Mouse (Mus musculus) left cerebral cortex, postnatal 4 days (tissue): ENCODE measurements around the gene Lyst. TPM values are rescaled to one million over a fixed set of nuclear protein-coding genes. Genes with fewer than 3 reads are reported as not detected.
A peak's percentile ranks its signal among the peaks of the same experiment; 100 is the strongest.
"Not testable (repeated sequence)": the region's sequence is repeated elsewhere in the genome, so short reads cannot be mapped to it uniquely, and the experiment has no call there.

Source experiments
- DNase-seq: peaks from one replicate; pipeline ENCODE4 v3.0.0-alpha.2; 2022
- intact Hi-C: fragments of 180-260 bp; cut with DNase I; formaldehyde crosslinking; loops from one replicate; pipeline ENCODE4 v1.15.1; 2025
- total RNA-seq, 2 experiments: library from RNA; stranded (reverse); gene quantifications; 2 replicates each; pipeline ENCODE4 v1.2.3; 2021

The Lyst gene
- total RNA-seq, result 10 to 100 TPM; 27.7 to 33.7 TPM

DNA sequence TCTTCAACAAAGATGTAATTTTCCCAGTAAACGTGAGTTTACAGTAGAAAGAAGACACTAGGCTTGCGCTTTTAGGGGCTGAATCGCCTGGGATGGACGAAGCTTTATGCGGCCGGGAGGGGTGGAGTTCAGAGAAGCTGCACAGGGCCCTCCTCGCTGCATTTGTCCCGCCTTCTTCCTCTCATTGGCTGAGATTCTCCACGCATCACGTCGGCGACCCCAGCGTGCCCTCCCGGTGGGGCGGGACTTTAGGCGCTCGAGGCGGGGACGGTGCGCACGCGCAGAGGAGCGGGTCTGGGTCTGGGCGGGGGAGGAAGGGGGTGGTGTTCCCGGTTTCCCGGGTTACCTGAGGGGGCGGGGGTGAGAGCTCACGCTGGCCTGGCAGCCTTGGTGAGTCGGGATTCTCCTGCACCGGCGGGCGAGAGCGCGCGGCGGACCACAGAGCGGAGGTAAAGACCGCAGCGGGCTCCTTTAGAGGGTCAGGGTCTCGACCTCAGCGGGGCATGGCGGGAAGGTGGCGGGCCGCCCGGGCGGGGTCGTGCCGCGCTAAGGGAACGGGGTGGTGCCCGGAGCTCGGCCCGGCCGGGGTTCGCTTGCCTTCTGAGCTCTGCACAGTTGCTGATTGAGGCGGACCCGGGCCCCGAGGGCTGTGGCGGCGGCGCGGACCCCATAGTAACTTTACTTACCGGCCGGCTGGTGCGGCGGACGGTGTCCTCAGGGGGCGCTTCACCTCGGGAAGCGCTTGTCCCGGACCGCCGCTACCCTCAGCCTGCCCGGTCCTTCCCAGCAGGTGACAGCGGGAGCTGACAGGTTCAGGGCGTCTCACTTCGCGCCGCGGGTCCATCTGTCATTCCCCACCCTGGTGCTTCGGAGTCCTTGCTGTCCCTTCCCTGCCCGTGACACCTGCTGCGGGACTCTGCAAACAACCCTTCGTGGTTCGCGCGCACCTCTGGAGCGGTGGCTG is at the start of gene Lyst:
Gene Lyst, plus strand, starts transcription at position 350 of the 964 bp plus-strand sequence.
- intact Hi-C loops, result no loop called here

DNA sequence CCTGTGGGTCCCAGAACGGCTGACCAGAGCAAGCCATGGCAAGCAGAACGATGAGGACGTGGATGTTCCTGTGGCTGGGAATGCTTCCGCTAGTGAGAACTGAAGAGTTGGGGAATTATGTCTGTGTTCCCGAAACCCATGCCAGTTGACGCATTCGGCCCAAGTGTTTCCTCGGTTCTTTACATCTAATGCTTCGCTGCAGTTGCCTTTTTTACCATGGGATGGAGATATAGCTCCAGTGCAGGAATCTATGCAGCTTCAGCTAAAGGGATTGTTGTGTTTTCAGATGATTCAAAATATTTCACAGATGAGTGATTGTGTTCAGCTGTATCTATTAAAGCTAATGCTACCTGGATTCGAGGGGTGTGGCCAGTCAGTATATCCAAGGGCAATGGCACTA is 47.1 kb upstream of the Lyst start:
- DNase-seq, intact Hi-C loops: not testable (repeated sequence)

More for the DNA sequence above, at the start of gene Lyst:
- DNase-seq, result peak; percentile 100

DNA sequence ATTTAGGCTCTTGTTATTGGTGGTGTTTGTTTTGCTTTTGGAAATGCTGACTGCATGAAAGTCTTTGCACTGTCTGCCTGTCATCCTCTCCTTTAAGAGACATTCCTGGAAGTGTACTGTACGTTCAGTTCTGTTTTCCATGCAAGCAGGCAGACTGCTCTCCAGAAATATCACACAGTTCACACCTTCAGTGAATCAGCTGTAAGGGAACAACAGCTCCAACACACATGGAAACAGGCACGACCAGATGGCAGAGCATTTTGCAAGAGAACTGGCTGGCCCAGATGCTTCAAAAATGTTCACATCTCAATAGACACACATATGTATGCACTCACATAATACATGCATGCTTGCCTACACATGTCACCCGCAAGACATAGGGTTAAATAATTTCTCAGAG is 43.4 kb upstream of the Lyst start:
- no peak for DNase-seq
- intact Hi-C loops, result no loop called here

DNA sequence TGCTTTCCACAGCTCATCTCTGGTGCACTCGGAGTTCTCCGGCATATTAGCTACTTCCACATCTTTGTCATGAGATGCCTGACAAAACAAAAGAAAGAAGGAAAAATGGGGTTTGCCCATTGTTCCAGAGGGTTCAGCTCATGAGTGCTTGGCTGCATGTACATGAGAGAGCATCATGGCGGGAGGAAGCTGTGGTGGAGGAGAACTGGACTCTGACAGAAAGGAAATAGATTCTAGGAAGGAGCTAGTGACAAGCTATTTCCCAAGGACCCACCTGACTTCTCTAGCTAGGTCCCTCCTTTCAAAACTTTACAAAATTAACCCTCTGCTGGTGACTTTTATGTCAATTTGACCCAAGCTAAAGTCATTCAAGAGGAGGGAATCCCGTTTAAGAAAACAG is 42.3 kb upstream of the Lyst start:
- intact Hi-C loops, result no loop called here
- no peak for DNase-seq

DNA sequence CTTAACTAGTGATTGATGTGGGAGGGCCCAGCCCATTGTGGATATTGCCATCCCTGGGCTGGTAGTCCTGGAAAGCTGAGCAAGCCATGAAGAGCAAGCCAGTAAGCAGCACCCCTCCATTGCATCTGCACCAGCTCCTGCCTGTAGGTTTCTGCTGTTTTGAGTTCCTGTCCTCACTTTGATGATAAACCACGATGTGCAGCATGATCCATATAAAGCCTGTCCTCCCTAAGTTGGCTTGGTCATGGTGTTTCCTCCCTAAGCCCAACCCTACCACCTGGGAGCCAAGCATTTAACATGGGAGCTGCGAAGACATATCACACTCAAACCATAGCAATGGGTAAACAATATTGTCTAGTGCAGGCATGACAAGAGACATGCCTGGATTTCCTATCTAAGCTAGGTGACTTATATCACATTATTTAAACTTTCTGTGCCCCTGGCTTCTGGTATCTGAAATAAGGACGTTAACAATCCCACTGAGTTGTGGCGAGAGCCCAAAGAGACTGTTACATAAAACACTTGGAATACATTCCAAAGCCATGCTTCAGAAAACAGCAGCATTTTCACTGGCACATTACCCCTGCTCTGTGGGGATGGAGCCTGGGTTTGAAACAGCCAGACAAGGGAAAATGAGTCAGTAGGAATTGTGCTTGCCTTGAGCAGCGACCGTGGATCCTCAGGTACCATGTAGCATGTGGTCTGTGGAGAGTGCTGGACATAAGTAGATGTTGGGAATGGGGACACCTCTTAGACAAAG is 41.6 kb upstream of the Lyst start:
- intact Hi-C loops, result no loop called here
- no peak for DNase-seq

DNA sequence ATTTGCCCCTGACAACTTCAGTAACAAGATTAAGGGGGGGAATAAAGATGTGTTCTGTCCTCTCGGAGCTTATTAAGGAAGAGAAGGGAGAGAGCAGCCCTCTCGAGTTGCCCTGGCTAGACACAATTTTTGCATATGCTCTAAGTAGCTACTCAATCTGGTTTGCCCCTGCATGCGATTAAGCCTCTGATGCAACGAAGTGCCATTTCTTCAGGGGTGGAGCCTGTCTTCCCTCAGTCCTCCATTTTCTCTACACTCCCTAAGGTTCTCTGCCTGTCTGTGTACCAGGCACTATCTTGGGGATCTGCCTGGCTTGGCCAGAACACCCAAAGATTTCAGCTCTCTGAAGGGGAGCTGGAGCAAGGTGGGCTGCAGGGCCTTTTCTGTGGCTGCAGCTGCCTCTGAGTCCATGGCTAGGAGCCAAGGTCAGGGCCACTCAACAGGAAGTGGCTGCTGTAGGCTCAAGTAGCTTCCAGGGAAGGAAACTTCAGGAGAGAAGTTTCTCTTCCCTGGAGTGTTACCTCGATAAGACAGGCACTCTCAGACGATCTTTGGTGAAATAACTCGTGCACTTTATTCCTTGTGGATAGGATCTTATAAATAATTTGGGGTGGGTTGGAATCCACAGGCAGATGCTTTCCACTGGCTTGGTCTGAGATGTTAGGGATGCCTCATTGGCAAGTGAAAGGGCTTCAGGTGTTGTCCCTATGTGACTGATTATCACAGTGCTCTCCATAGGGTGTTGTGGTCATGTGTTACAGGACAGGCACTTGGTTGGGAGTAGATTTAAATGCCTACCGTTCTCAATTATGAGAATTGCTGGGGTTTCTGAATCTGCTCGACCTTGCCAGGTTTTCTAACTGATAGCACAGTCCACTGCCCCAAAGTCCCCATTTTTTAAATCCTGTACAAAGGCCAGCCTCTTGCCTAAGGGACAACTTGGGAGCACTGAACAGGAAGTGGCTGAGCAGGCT is 40.2 kb upstream of the Lyst start:
- no peak for DNase-seq
- intact Hi-C loops, result no loop called here

DNA sequence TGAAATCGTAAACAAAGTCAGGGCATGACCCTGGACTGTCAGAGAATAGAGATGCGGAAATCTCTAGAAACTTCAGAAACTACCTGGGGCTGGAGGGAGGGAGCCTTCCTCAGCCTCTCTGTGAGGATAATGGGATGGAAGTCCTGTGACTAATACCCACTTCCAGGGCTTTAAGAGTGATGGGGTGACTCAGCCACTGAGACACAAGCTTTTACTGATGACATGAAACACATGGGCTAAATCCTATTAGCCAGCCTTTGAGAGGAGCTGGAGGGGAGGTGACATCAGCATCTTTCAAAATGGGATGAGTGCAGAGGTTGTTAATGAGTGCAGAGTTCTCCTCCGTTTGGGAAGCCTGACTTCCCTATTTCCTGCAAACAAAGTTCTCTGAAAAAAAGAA is 38.2 kb upstream of the Lyst start:
- intact Hi-C loops, result no loop called here
- DNase-seq, result no peak

DNA sequence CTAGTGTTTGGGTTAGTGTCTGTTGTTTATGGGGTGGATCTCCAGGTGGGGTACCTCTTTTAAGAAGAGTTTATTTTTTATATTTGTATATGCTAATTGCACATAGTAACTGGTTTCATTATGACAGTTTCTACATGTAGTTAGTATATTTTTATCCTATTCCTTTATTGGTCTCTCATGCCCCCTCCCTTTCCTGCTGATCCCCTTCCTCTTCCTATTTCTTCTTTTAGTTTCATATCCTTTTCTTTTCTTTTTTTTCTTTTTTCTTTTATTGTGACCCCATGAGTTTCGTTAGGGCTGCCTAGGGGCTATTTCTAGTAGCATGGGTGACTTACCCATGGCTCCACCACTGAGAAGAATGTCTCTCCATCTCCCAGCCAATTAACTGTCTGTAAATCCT is 36.5 kb upstream of the Lyst start:
- intact Hi-C loops, result no loop called here

DNA sequence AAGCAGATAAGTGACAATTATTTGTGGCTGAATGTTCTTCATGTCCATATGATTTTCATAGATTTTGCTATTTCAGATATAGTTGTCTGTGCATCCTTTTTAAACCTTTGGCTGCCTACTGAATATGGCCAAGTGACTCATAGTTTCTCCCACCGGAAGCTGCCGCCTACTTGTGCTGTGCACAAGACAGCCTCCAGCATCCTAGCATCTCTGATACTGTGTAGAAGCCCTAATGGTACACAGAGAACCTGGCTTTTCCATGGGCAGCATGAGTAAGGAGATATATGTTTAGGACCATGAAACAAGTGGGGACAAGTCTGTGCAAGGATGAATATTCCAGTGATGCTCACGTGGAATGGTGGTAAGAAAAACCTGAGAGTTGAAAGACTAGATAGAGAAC is 35.0 kb upstream of the Lyst start:
- intact Hi-C loops, result no loop called here
- no peak for DNase-seq

More for the DNA sequence above, 36.5 kb upstream of the Lyst start:
- DNase-seq, result no peak

DNA sequence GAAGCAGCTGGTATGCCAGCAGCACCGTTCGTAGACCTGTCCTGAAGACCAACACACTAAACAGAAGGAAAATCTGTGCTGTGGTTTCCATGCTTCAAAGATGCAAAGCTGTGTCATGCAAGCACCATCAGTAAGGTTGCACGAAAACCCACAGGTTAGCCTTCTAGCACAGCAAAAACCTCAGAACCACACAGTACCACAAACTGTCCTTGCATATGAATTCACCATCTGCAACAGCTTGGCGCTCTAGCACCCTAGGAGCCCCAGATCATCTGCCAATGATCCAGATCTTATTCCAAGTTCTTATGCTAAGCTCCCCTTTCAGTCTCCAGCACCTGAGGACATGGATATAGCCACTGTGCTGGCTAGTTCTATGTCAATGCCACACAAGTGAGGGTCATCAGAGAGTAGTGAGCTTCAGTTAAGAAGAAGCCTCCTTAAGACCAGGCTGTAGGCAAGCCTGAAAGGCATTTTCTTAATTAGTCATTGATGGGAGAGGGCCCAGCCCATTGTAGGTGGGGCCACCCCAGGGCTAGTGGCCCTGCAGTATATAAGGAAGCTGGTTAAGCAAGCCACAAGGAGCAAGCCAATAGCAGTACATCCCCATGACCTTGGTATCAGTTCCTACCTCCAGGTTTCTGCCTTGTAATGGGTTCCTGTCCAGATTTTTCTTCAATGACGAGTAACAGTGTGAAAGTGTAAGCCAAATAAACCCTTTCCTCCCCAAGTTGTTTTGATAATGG is 33.0 kb upstream of the Lyst start:
- intact Hi-C loops, result no loop called here
- no peak for DNase-seq

DNA sequence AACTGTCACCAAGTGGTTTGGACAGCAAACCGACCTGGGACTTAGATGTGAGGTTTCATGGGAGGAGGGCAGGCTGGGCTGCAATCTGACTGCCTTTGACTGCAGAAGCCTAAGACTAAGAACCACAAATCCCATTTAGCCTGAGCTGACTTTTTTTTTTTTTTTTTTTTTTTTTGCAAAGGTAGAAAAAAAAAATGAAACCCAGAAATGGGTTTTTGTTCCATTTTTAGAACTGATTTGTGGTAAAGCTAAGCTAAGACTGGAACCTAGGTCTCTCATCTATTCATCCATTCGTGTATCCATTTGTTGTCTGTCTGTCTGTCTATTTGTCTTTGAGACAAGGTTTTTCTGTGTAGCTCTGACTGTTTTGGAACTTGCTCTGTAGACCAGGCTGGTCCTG is 31.9 kb upstream of the Lyst start:
- intact Hi-C loops, result no loop called here

DNA sequence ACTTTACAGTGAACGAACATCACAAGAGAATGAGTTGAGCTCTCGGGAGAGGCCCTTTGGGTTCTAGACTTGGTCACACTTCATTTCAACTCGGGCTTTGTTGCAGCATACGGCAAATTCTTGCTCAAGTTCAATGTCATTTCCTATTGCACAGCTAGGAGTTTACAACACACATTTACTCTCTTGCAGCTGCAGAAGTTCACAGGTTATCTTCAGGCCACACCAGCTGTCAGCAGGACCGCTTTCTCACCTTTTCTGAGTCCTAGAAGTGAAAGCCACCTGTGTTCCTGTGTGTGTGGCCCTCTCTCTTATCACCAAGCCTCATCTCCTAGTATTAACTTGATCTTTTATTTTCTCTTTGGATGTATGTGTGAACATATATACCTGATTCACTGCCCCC is 31.3 kb upstream of the Lyst start:
- intact Hi-C loops, result no loop called here
- DNase-seq, result no peak

More for the DNA sequence above, 31.9 kb upstream of the Lyst start:
- no peak for DNase-seq

DNA sequence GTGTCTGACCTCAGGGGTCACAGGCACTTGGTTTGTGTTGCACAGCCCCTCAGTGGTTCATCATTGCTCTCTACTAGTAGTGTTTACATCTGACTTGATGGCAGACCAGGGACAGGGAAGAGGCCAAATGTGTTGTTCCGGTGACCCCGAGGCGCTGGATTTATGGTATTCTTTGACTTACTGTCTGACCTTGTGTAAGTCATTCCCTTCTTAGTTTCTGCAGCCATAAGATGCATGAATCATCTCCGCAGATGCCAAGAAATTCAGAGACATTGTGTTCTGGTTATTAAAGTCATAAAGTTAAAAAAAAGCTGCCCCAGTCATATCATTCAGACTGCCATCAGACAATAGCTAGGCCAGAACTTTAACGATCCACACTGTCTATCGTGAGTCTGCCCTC is 27.6 kb upstream of the Lyst start:
- intact Hi-C loops, result no loop called here
- DNase-seq, result no peak

DNA sequence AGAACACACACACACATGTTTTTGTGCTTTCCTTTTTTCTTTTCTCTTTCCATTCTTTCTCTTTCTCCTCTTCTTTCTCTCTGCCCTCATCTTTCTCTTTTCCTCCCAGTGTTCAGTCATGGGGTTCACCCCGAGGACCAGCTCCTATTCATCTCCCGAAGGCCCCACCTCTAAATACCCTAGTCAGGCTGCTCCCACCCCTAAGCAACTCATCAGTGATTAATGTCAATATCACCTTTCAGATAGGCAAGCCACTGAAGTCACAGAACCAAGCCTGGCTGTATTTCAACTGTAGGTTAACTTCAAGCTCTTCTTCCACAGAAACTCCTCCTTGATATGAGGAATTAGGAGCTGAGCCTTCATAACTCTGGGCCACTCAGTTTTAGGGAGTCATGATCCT is 26.1 kb upstream of the Lyst start:
- intact Hi-C loops, result no loop called here
- no peak for DNase-seq

DNA sequence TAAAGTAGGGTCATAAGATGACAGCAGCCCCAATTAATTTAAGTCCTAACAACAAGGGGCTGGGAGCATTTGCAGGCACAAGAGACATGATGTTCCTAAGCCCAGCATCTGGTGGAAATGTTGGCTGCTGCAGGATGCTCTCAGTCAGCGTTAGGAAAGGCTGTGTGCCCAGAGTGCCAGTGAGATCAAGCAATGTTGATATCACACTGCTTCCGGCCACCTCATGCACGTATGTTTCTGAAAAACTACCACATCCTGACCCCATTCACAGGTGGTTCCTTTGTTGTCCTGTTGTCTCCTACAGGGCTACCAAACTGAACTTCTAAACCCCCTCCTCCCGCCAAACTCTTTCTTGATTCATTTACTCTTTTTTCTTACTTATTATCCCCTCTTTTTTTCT is 25.7 kb upstream of the Lyst start:
- DNase-seq, result no peak

DNA sequence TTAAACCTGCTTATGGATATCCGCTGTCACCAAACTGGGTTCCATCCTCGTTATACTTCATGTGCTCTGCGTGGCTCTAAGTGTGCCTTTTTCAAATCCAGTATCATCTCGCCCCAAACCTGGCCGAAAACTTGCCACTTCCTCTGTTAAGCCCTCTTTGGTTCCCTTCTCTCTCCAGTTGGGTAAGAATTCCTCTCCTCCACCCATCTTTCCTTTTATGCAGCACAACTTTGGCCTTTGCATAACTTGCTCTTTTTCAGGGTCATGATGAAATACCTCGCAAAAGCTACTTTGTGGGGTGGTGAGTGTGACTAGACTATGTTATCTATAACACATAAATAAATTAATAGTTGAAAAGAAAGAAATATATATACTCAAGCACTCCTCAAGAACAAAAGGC is 22.6 kb upstream of the Lyst start:
- intact Hi-C loops, result no loop called here
- DNase-seq, result no peak

More for the DNA sequence above, 25.7 kb upstream of the Lyst start:
- intact Hi-C loops, result no loop called here

DNA sequence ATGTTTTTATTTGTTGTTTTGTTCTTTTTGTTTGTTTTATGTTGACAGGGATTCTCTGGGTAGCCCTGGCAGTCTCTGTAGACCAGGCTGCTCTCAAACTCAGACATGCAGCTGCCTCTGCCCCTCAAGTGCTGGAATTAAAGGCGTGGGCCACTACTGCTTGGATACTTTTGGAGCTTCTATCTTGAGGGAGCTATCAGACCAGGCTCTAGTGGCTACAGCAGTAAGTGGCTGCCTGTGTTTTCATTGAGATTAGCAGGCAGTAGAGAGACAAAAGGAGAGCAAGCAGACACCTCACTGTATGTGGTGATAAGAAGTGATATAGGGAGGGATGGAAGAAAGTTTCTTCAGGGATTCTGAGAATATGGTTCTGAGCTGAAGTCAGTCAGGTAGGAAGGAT is 21.4 kb upstream of the Lyst start:
- intact Hi-C loops, result no loop called here
- no peak for DNase-seq

DNA sequence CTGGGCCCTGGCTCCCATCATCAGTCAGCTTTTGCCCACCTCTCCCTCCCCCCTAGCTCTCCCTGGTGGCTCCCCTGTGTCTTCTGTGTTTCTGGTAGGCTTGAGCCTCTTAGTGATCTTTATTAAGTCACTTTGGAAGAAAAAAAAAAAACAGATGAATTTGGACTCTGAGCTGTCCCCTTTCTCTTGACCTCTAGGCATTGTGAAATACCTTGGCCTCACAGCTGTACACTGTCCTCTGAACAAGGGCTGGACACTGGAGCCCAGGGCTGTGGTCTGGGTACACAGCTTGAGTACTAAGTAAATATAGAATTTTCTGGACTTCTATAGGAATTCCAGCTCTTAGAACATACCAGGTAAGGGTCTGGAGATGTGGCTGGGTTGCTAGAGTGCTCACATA is 20.6 kb upstream of the Lyst start:
- DNase-seq, result no peak
- intact Hi-C loops, result no loop called here

DNA sequence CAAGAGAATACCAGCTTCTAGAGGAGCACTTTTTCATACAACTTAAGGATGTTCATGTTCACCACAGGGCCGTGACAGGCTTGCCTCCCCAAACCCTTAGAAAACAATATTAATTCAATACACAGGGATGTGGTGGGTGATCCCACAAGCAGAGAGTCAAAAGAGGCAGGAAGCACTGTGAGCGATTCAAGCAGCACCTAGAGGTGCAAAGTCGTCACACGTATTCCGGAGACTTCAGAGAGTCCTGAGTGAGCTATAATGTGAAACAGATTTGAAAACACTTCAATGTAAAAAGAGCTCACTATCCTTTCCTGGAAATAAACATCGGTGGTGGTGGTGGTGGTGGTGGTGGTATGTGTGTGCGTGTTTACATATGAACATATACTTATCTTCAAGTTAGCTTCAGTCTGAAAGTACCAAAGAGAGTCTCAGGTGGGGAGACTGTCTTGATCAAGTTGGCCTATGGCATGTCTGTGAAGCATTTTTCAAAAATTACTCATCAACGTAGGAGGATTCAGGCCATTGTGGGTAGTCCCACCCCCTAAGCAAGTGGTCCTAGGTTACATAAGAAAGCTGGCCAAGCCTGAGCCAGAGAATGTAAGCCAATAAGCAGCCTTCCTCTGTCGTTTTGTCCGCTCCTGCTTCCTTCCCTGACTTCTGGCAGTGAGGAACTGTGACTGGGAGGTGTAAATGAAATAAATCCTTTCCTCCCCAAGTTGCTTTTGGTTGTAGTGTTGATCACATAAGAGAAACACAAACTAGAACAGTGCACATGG is 17.9 kb upstream of the Lyst start:
- intact Hi-C loops, result no loop called here
- no peak for DNase-seq
